Mouse (Mus musculus) cortical plate, adult 2 months (tissue): Measurements from ENCODE around the gene Anapc16. TPM values are rescaled to one million over a fixed set of nuclear protein-coding genes. Genes with fewer than 3 reads are reported as not detected.

Source experiments
- H3K27ac ChIP-seq: fragments of 200-500 bp; 2 replicates; pipeline ENCODE4 v1.5.1; 2012; ENCODE audit warnings: low read length, control low read depth, inconsistent platforms; ENCODE audit not compliant: insufficient read depth
- H3K4me1 ChIP-seq: fragments of 200-500 bp; 2 replicates; pipeline ENCODE4 v1.6.1; 2011; ENCODE audit warnings: low read length; ENCODE audit not compliant: control insufficient read depth, insufficient read depth
- H3K4me3 ChIP-seq: fragments of 200-500 bp; 2 replicates; pipeline ENCODE4 v1.5.1; 2011; ENCODE audit warnings: mild to moderate bottlenecking, low read length, control low read depth; ENCODE audit not compliant: insufficient read depth
- CTCF ChIP-seq: fragments of 200-500 bp; IDR thresholded peaks from 2 replicates; pipeline ENCODE4 v1.5.1; 2011; ENCODE audit warnings: mild to moderate bottlenecking, control low read depth, low read length; ENCODE audit not compliant: insufficient read depth; ENCODE audit errors: extremely low read depth
- POLR2A ChIP-seq: fragments of 200-500 bp; IDR thresholded peaks from 2 replicates; pipeline ENCODE4 v1.6.1; 2011; ENCODE audit warnings: mild to moderate bottlenecking, low read length, control low read depth; ENCODE audit not compliant: insufficient read depth; ENCODE audit errors: extremely low read depth
- polyA plus RNA-seq: library from polyadenylated mRNA; depleted of rRNA; stranded (reverse); fragments of >200 nt; gene quantifications from 2 replicates; pipeline ENCODE4 v1.2.3, GENCODE M21; 2012

Anapc16 gene
- polyA plus RNA-seq, 1 experiment, result 96.3 TPM

DNA sequence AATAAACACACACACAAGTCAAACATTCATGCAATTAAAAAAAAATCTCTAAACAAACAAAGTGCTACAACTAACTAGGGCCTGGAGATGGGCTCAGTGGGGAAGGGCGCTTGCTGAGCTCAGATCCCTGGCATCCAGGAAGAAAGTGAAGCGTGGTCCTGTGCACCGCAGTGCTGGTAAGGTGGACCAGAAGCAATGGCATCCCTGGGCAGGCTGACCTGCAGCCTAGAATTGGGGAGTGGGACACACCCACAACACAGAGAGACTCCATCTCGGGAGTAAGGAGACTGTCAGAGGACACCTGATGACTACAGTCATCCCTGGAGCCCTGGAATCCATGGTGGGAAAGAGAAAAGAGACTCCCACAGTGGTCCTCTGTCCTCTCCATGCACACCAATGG, 29.5 kb downstream of the Anapc16 start:
- no peak overlapping the region for H3K4me3 ChIP-seq
- TF ChIP-seq POLR2A, result no peak
- no peak for TF ChIP-seq CTCF
- H3K27ac ChIP-seq, result peak overlapping the region; percentile 33; the same call in 1 of the 2 replicates
- peaks cover 14% of the 10 kb centered on the region for H3K4me1 ChIP-seq

DNA sequence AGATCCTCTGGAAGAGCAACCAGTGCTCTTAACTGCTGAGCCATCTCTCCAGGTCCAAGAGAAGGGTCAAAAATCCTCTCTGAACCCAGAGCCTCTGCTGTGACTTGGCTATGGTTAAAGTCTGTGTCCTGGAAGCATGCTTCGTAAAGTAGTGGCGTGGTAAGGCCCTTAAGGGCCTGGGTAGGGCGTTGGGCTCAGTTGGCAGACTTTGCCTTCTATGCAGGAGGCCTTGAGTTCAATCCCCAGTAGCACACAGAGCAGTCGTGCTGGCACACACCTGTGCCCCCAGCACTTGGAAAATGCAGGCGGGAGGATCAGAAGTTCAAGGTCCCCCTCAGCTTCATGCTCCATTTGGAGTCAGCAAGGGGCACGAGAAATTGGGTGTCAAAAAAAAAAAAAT, 29.9 kb downstream of the Anapc16 start:
- H3K4me1 ChIP-seq, result peaks cover 11% of the 10 kb centered on the region
- H3K27ac ChIP-seq, result no peak overlapping the region
- no peak overlapping the region for H3K4me3 ChIP-seq
- TF ChIP-seq CTCF, result no peak
- no peak for TF ChIP-seq POLR2A

DNA sequence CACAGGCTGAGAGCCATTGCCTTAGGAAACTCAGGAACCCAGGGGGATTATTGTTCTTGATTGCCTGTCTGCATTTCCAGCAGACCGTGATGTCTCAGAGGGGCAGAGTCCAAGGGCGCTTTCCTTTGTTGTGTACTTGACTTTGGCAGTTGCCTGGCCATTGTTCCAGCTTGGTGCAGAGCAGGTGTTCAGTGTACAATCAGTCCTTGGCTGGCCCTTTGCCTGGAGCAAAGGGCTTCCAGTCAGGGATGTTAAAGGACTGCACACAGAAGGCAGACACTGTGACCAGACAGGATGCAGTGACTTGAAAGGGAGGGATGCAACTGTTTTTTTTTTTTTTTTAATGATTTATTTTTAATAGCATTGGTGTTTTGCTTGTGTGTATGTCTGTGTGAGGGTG, 30.4 kb downstream of the Anapc16 start:
- Histone ChIP-seq H3K27ac (no peak overlapping the region), H3K4me3 (no peak overlapping the region), H3K4me1 (peaks cover 8% of the 10 kb centered on the region)
- TF ChIP-seq POLR2A (no peak), CTCF (no peak)

DNA sequence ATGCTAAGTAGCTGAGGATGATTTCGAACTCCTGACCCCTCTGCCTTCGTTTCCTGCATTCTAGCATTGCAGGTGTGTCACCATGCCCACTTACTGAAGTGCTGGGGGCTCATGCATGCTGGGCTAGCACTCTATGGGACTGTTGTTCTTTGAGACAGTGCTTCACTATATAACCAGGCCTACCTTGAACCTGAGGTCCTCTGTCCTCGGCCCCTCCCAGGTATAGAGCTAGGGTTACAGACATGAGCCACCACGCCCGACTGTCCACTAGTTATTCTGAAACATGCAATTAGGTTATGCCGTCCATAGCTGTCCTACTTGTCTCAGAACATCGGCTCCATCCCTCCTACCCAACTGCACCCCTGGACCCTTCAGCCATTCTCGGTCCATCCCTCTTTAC, 31.1 kb downstream of the Anapc16 start:
- no peak for TF ChIP-seq POLR2A
- TF ChIP-seq CTCF, result no peak
- Histone ChIP-seq H3K27ac (no peak overlapping the region), H3K4me3 (no peak overlapping the region), H3K4me1 (peaks cover 8% of the 10 kb centered on the region)

DNA sequence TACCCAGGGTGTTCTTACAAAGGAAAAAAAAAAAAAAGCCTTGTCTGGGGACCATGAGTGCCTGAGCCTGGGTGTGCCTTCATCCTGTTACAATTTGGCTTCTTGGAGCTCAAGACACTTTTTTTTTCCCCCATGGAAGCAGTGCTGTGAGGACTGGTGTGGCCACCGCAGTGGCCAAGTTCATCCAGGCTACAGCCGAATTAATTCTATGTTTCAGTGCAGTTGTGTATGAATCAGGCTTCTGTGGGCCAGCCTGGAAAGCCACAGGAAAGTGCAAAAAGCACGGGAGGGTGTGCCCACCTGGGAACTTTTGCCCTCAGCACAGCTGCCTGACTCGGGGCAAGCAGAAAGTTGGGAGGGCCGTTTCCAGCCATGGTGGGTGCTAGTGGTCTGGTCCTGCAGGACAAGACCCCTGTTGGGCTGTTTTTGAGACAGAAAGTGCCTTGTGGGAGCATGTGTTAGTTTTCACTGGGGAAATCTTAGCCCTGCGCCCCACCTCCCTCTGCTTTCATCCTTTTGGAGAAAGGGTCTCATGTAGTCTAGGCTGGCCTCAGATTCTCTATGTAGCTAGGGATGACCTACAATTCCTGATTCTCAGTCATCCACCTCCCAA, 32.4 kb downstream of the Anapc16 start:
- TF ChIP-seq CTCF (no peak), POLR2A (no peak)
- Histone ChIP-seq H3K4me1 (peaks cover 8% of the 10 kb centered on the region), H3K27ac (peak overlapping the region; percentile 98), H3K4me3 (peak overlapping the region; percentile 47; the same call in 1 of the 2 replicates)

DNA sequence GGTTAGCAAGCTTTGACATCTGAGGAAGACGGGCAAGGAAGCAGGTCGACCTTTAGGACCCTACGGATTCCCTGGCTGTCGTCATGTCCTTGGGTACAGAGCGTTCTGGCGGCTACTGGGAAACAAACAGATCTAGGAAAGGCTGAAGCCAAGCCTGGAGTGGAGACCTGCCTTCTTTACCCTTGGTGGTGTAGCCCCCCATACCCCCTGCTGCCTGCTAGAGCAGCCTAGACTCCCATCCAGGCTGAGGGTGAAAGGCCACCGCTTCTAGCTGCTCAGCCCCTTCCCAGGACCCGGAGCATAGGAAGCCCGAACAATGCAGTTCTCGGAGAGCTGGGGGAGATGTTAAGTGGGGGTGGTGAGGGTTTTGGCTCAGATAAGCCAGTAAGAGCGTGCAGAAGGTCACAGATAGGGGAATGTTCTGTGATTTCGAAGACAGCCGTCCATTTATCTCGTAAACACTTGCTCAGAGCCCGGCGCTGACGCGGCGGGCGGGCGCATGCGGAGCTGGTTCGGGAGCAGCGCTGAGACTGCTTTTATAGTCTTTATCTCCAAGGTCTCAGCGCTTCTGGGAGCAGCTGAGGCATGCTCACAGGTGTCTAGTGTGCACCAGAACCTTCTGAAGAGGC, 33.0 kb downstream of the Anapc16 start:
- TF ChIP-seq CTCF (no peak), POLR2A (peak; percentile 88)
- Histone ChIP-seq H3K4me1 (peaks cover 10% of the 10 kb centered on the region), H3K27ac (peak overlapping the region; percentile 98), H3K4me3 (peak overlapping the region; percentile 47)

DNA sequence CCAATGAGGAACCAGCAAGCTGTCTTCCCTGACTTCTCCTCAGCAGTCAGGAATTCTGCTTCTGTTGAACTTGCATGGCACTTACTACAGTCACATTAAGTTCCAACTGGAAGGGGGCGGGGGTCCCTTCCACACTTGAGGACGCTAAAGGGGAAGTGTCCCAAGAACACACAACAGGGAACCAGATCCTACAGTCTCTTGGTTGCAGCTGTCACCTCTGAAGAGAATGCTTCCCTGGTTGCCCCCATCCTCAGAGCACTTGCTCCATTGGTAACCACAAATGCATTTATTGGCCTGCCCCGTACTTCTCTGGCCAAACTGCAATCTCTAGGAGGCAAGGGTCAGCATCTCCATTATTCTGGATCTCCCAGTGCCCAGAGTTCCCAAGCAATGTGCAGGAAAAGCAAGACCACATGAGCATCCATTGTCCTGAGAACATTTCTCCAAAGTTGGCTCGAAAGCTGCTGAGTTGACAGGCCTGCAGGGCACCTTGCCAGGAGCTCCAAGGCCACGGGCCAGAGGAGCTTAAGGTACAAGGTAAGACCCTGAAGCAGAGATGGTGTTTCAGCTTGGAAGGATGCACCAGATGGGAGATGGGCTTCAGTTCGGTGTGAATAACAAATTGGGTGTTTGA, 35.5 kb downstream of the Anapc16 start:
- H3K4me1 ChIP-seq, result peaks cover 7% of the 10 kb centered on the region
- H3K27ac ChIP-seq, result no peak overlapping the region
- TF ChIP-seq POLR2A (no peak), CTCF (no peak)
- H3K4me3 ChIP-seq, result no peak overlapping the region

DNA sequence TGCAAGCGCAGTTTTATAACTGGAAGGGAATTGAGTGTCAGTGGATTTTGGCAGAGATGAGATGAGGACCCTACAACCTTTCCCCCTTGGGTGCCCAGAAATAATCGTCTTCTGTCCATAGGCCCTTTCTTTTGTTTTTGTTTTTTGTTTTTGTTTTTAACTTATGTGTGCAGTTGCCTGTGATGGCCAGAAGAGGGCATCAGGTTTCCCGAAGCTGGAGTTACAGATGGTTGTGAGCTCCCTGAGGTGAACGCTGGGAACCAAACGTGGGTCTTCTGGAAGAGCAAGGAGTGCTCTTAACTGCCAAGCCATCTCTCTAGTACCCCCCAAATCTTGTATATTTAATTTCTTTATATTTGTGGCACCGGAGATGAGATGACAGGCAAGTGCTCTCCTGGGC, 36.2 kb downstream of the Anapc16 start:
- H3K4me3 ChIP-seq, result no peak overlapping the region
- no peak overlapping the region for H3K27ac ChIP-seq
- H3K4me1 ChIP-seq, result peaks cover 7% of the 10 kb centered on the region
- TF ChIP-seq CTCF, result 0 out of 2 replicates have a peak, but pooled peaks have one; percentile 12
- TF ChIP-seq POLR2A, result no peak

DNA sequence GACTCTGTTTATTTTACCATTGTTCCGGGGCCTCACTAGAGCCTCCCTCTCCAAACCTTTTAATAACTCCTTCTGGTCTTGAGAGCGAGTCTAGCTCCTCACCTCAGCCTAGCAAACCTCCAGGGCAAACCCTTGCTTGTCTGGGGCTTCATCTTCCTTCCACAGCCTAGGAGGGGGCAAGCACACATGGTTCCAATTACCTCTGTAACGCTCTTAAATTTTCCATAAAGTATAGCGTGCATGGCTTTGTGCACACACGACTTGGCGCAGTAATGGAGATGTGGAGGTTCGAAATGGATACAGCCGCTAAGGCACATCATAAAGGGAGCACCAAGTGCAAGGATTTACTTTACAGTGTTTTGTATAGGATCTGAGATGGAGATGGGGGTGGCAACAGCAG, 37.1 kb downstream of the Anapc16 start:
- Histone ChIP-seq H3K4me3 (no peak overlapping the region), H3K27ac (no peak overlapping the region), H3K4me1 (peaks cover 6% of the 10 kb centered on the region)
- TF ChIP-seq CTCF (no peak), POLR2A (no peak)

DNA sequence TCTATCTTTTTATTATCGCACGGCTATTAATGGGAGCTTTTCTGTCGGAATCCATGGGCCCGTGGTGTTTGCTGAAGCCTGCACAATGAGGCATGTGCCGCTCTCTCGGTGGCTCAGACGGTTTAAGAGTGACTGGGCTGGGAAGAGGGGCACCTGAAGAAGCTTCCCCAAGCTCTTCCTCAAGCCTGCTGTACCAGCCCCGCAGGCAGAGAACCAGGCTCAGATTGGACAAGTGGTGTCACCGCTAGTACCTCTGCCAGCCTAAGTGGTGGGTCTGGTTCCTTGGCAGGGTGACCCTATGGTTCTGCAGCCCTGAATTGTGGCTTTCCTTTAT, 37.6 kb downstream of the Anapc16 start:
- H3K27ac ChIP-seq, result no peak overlapping the region
- peaks cover 3% of the 10 kb centered on the region; the same call in 1 of the 2 replicates for H3K4me1 ChIP-seq
- no peak overlapping the region for H3K4me3 ChIP-seq
- TF ChIP-seq POLR2A (no peak), CTCF (no peak)
